Comparison of ENCODE assay signal across 8 mouse cellular contexts in genomic region chr4:131825830-131826229, GRCm38 (mm10). TPM values are rescaled to one million over a fixed set of nuclear protein-coding genes. Genes with fewer than 3 reads are reported as not detected.
DNase-seq lines count a peak whose midpoint lies in the region; ATAC-seq and TF ChIP-seq lines count a peak whose summit lies in the region.

No protein-coding gene starts in this region.

- H3K4me1 ChIP-seq in CH12.LX (ENCODE audit: control insufficient read depth in 1 of 2, insufficient read depth in 2 of 2), result no peaks in the 10 kb centered on the region
- peaks cover 58% of the 10 kb centered on the region for H3K4me1 ChIP-seq in embryonic facial prominence, embryonic 12.5 days
- no peaks in the 10 kb centered on the region; the same call in 1 of the 2 replicates for H3K4me1 ChIP-seq in lung, embryonic 14.5 days (ENCODE audit: insufficient read depth)
- no peaks in the 10 kb centered on the region for H3K4me1 ChIP-seq in stomach, postnatal 0 days (replicated peaks; ENCODE audit: control insufficient read depth, insufficient read depth)

- intact Hi-C loops in heart, postnatal 25 days (cut with DNase I), result no loop called here

- dilution Hi-C loops in CH12.LX (cut with MboI; ENCODE audit: extremely low pct_ligation_motif_present, extremely low pct_unique_long_range_greater_than_20kb, low sequenced_read_pairs), result no loop called here

- no peak overlapping the region for H3K9ac ChIP-seq in CH12.LX (ENCODE audit: insufficient read depth, low read depth)
- no peak overlapping the region; the same call in 1 of the 2 replicates for H3K9ac ChIP-seq in embryonic facial prominence, embryonic 12.5 days
- H3K9ac ChIP-seq in lung, embryonic 14.5 days, result no peak overlapping the region
- H3K9ac ChIP-seq in stomach, postnatal 0 days (ENCODE audit: low read length), result no peak overlapping the region

- no peak for TF ChIP-seq EP300 in CH12.LX (IDR thresholded peaks at IDR 0.05; ENCODE audit: low read length)
- TF ChIP-seq EP300 in stomach, postnatal 0 days (optimal IDR thresholded peaks at IDR 0.05), result no peak

- WGBS in embryonic facial prominence, embryonic 12.5 days, result 35% methylated on average over 8 of the region's 8 CpGs
- WGBS in lung, embryonic 14.5 days, result 38% methylated on average over 8 of the region's 8 CpGs
- WGBS in stomach, postnatal 0 days, result 36% methylated on average over 8 of the region's 8 CpGs

- peaks cover 90% of the 10 kb centered on the region for H3K27me3 ChIP-seq in CH12.LX (replicated peaks)
- H3K27me3 ChIP-seq in embryonic facial prominence, embryonic 12.5 days, result no peaks in the 10 kb centered on the region
- H3K27me3 ChIP-seq in lung, embryonic 14.5 days (ENCODE audit: insufficient read depth, low read length), result no peaks in the 10 kb centered on the region
- H3K27me3 ChIP-seq in stomach, postnatal 0 days (ENCODE audit: control insufficient read depth, insufficient read depth, low read length), result no peaks in the 10 kb centered on the region

- H3K36me3 ChIP-seq in CH12.LX (replicated peaks in 1 of 2; ENCODE audit: control insufficient read depth in 1 of 2, insufficient read depth in 1 of 2, low read length in 1 of 2), result no peaks in the 10 kb centered on the region
- H3K36me3 ChIP-seq in embryonic facial prominence, embryonic 12.5 days, result no peaks in the 10 kb centered on the region; the same call in 1 of the 2 replicates
- H3K36me3 ChIP-seq in lung, embryonic 14.5 days (ENCODE audit: insufficient read depth), result no peaks in the 10 kb centered on the region
- no peaks in the 10 kb centered on the region for H3K36me3 ChIP-seq in stomach, postnatal 0 days (ENCODE audit: control insufficient read depth, insufficient read depth, low read length)

- H3K27ac ChIP-seq in CH12.LX (ENCODE audit: insufficient read depth, low read depth), result no peak overlapping the region
- H3K27ac ChIP-seq in embryonic facial prominence, embryonic 12.5 days, result peak overlapping the region; percentile 80
- no peak overlapping the region for H3K27ac ChIP-seq in lung, embryonic 14.5 days (ENCODE audit: low read depth)
- H3K27ac ChIP-seq in stomach, postnatal 0 days (replicated peaks), result no peak overlapping the region

- TF ChIP-seq CTCF in CH12.LX (conservative IDR thresholded peaks at IDR 0.05 in 1 of 2, IDR thresholded peaks at IDR 0.05 in 1 of 2; ENCODE audit: low read depth in 2 of 2, low read length in 2 of 2), result peak; percentile 44 to 67; a peak in 3 of 4 replicates
- peak; percentile 68 for TF ChIP-seq CTCF in lung, embryonic 14.5 days (IDR thresholded peaks at IDR 0.05; ENCODE audit: low read depth)
- peak; percentile 73 for TF ChIP-seq CTCF in stomach, postnatal 0 days (IDR thresholded peaks at IDR 0.05; ENCODE audit: low read depth)

- ATAC-seq in embryonic facial prominence, embryonic 12.5 days (ENCODE audit: insufficient number of reproducible peaks, insufficient read depth, low FRiP score, low TSS enrichment), result no peak
- 0 out of 2 replicates have a peak, but pooled peaks have one; percentile 18 for ATAC-seq in lung, embryonic 14.5 days (ENCODE audit: insufficient read depth)
- ATAC-seq in stomach, postnatal 0 days (ENCODE audit: low FRiP score, low TSS enrichment), result no peak

- TF ChIP-seq RAD21 in CH12.LX (IDR thresholded peaks at IDR 0.05; ENCODE audit: low read depth, low read length), result peak; percentile 32

- H3K79me2 ChIP-seq in CH12.LX (replicated peaks; ENCODE audit: control insufficient read depth, extremely low read depth, insufficient read depth, poor library complexity, severe bottlenecking), result no peaks in the 10 kb centered on the region

- no peaks in the 10 kb centered on the region for H3K9me3 ChIP-seq in CH12.LX (replicated peaks; ENCODE audit: low read length)
- no peaks in the 10 kb centered on the region for H3K9me3 ChIP-seq in embryonic facial prominence, embryonic 12.5 days
- no peaks in the 10 kb centered on the region for H3K9me3 ChIP-seq in lung, embryonic 14.5 days (ENCODE audit: low read depth, low read length)
- H3K9me3 ChIP-seq in stomach, postnatal 0 days (ENCODE audit: control insufficient read depth, low read length), result no peaks in the 10 kb centered on the region

- in situ Hi-C loops in CH12.LX (cut with MboI; ENCODE audit: low pct_ligation_motif_present, low pct_unique_long_range_greater_than_20kb, low sequenced_read_pairs), result no loop called here

- H3K4me3 ChIP-seq in CH12.LX (replicated peaks in 1 of 3; ENCODE audit: low read depth in 2 of 3, low read length in 2 of 3, poor library complexity in 1 of 3), result no peak overlapping the region
- no peak overlapping the region for H3K4me3 ChIP-seq in embryonic facial prominence, embryonic 12.5 days
- H3K4me3 ChIP-seq in lung, embryonic 14.5 days (ENCODE audit: low read depth, low read length), result no peak overlapping the region
- no peak overlapping the region for H3K4me3 ChIP-seq in stomach, postnatal 0 days (ENCODE audit: low read depth, low read length)

- no peak for TF ChIP-seq POLR2A in CH12.LX (IDR thresholded peaks at IDR 0.05; ENCODE audit: low read depth, low read length)

- peak; percentile 93 for DNase-seq in heart, adult 11 months
- no peak for DNase-seq in heart, postnatal 25 days (ENCODE audit: low spot score)
- DNase-seq in CH12.LX (ENCODE audit: extremely low read depth), result peak; percentile 50
- no peak for DNase-seq in lung, embryonic 14.5 days
- DNase-seq in stomach, postnatal 0 days (ENCODE audit: low spot score), result peak; percentile 65
- DNase-seq in layer of hippocampus, adult 9-10 months (ENCODE audit: low spot score), result no peak
- no peak for DNase-seq in embryo, embryonic 11 days

- H3K4me2 ChIP-seq in CH12.LX (ENCODE audit: insufficient read depth, low read depth, poor library complexity, severe bottlenecking), result no peak overlapping the region
- no peak overlapping the region for H3K4me2 ChIP-seq in embryonic facial prominence, embryonic 12.5 days (replicated peaks)
- no peak overlapping the region for H3K4me2 ChIP-seq in lung, embryonic 14.5 days
- no peak overlapping the region for H3K4me2 ChIP-seq in stomach, postnatal 0 days (replicated peaks; ENCODE audit: low read depth)

TF ChIP-seq in CH12.LX, 34 proteins besides CTCF, POLR2A, EP300 and RAD21:
- TF ChIP-seq KAT2A (IDR thresholded peaks at IDR 0.05; ENCODE audit: insufficient replicate concordance, low read length), result no peak
- peak; percentile 43; the same call in 1 of the 2 replicates for TF ChIP-seq SMC3 (IDR thresholded peaks at IDR 0.05; ENCODE audit: low read depth, low read length)
- no peak for TF ChIP-seq MXI1 (IDR thresholded peaks at IDR 0.05; ENCODE audit: low read depth, low read length)
- TF ChIP-seq TCF12 (IDR thresholded peaks at IDR 0.05; ENCODE audit: low read depth, low read length), result no peak
- TF ChIP-seq MEF2A (IDR thresholded peaks at IDR 0.05; ENCODE audit: borderline replicate concordance, low read depth, low read length), result no peak
- TF ChIP-seq GABPA (IDR thresholded peaks at IDR 0.05; ENCODE audit: insufficient replicate concordance, low read depth, low read length), result no peak

RNA-seq across cellular contexts. Expression of gene Ptpru, which starts 12.3 kb away (rescaled TPM):
- total RNA-seq in heart, postnatal 25 days (2021), result 1 to 10 TPM; 2.8 to 7.4 TPM
- total RNA-seq in CH12.LX (2012; rRNA removed) (0.08 and 0.38 TPM in 2 replicates), CH12.LX (2014; rRNA removed) (not detected in 2 replicates)
- not detected in 2 replicates for polyA plus RNA-seq in CH12.LX (2012; ENCODE audit: insufficient read length, low read depth)
- polyA plus RNA-seq in embryonic facial prominence, embryonic 12.5 days (2016; fragmentation: Nextera tagmentation; extraction: Ambion mirVana), result 38.1 and 39.2 TPM in 2 replicates
- polyA plus RNA-seq in lung, embryonic 14.5 days (2014; fragmentation: Nextera tagmentation; extraction: Ambion mirVana), result 11.9 and 12.4 TPM in 2 replicates
- polyA plus RNA-seq in stomach, postnatal 0 days (2015; fragmentation: Nextera tagmentation; extraction: Ambion mirVana), result 3.1 and 3.9 TPM in 2 replicates

RNA-seq across cellular contexts. Expression of gene Mecr, which starts 17.4 kb away (rescaled TPM):
- total RNA-seq in heart, postnatal 25 days (2021), result 10 to 100 TPM; 25.5 to 26.5 TPM
- total RNA-seq in CH12.LX (2012; rRNA removed), result 42.8 and 43.0 TPM in 2 replicates
- total RNA-seq in CH12.LX (2014; rRNA removed), result 54.6 and 56.4 TPM in 2 replicates
- polyA plus RNA-seq in CH12.LX (2012; ENCODE audit: insufficient read length, low read depth), result 77.1 and 77.3 TPM in 2 replicates
- 48.4 and 50.4 TPM in 2 replicates for polyA plus RNA-seq in embryonic facial prominence, embryonic 12.5 days (2016; fragmentation: Nextera tagmentation; extraction: Ambion mirVana)
- polyA plus RNA-seq in lung, embryonic 14.5 days (2014; fragmentation: Nextera tagmentation; extraction: Ambion mirVana), result 42.6 and 46.5 TPM in 2 replicates
- polyA plus RNA-seq in stomach, postnatal 0 days (2015; fragmentation: Nextera tagmentation; extraction: Ambion mirVana), result 47.2 and 48.6 TPM in 2 replicates

RNA-seq across cellular contexts. Expression of gene Srsf4, which starts 47.6 kb away (rescaled TPM):
- 10 to 100 TPM; 32.8 to 38.4 TPM for total RNA-seq in heart, postnatal 25 days (2021)
- total RNA-seq in CH12.LX (2012; rRNA removed) (47.2 and 54.4 TPM in 2 replicates), CH12.LX (2014; rRNA removed) (13.7 and 14.5 TPM in 2 replicates)
- polyA plus RNA-seq in CH12.LX (2012; ENCODE audit: insufficient read length, low read depth), result 101 and 105 TPM in 2 replicates
- polyA plus RNA-seq in embryonic facial prominence, embryonic 12.5 days (2016; fragmentation: Nextera tagmentation; extraction: Ambion mirVana), result 141 and 143 TPM in 2 replicates
- 122 and 131 TPM in 2 replicates for polyA plus RNA-seq in lung, embryonic 14.5 days (2014; fragmentation: Nextera tagmentation; extraction: Ambion mirVana)
- polyA plus RNA-seq in stomach, postnatal 0 days (2015; fragmentation: Nextera tagmentation; extraction: Ambion mirVana), result 36.5 and 38.3 TPM in 2 replicates

Comparison
In these comparisons a context has a peak if more than half of its experiments do, and no peak if none do; other contexts are left out.
1. DNase-seq: peak in heart, adult 11 months (single experiment), CH12.LX (single experiment) and stomach, postnatal 0 days (single experiment); none in heart, postnatal 25 days (single experiment), lung, embryonic 14.5 days (single experiment), layer of hippocampus, adult 9-10 months (single experiment) and embryo, embryonic 11 days (single experiment).
2. Peak in every context shown above with its lines, with median percentiles within 50 percentile points of each other: CTCF ChIP-seq.